Mouse (Mus musculus): ENCODE results near the gene Gli1.

Gene Gli1

GRCm38 (mm10) chr10:127341891-127342639 lies at the start of gene Gli1:
Gli1 (minus strand) TSS chr10:127341974.
- peak; percentile 84 to 88 for DNase-seq

- no peak for DNase-seq
These were observed 40.0 kb upstream of the Gli1 start for GRCm38 (mm10) chr10:127381743-127382134.

- DNase-seq, result peak; percentile 61 to 62
These were observed 39.3 kb upstream of the Gli1 start for GRCm38 (mm10) chr10:127380767-127381742.

GRCm38 (mm10) chr10:127380251-127380691 lies 38.5 kb upstream of the Gli1 start, which contains the start of gene R3hdm2:
R3hdm2 (plus strand) TSS chr10:127380327.
- DNase-seq, result peak; percentile 90 to 94

- no peak for DNase-seq
These were observed 37.9 kb upstream of the Gli1 start for GRCm38 (mm10) chr10:127379654-127380053.

GRCm38 (mm10) chr10:127377700-127378099 lies 35.9 kb upstream of the Gli1 start:
- DNase-seq, result no peak

- DNase-seq, result no peak
These were observed 29.2 kb upstream of the Gli1 start for GRCm38 (mm10) chr10:127371023-127371422.

GRCm38 (mm10) chr10:127369834-127370820 lies 28.4 kb upstream of the Gli1 start, which contains the start of gene Inhbc:
Inhbc (minus strand) TSS chr10:127370431.
- DNase-seq, result no peak

- no peak for DNase-seq
These were observed 26.5 kb upstream of the Gli1 start for GRCm38 (mm10) chr10:127368273-127368672.

- DNase-seq, result no peak
These were observed 25.3 kb upstream of the Gli1 start for GRCm38 (mm10) chr10:127367116-127367515.

GRCm38 (mm10) chr10:127360714-127361113 lies 18.9 kb upstream of the Gli1 start:
- DNase-seq, result no peak

GRCm38 (mm10) chr10:127355336-127355735 lies 13.6 kb upstream of the Gli1 start:
- DNase-seq, result no peak

GRCm38 (mm10) chr10:127353909-127354895 lies 12.4 kb upstream of the Gli1 start, which contains the start of gene Inhbe:
Inhbe (minus strand) TSS chr10:127354411.
- no peak for DNase-seq

- no peak for DNase-seq
These were observed 11.0 kb upstream of the Gli1 start for GRCm38 (mm10) chr10:127352766-127353165.

- DNase-seq, result no peak
These were observed 10.4 kb upstream of the Gli1 start for GRCm38 (mm10) chr10:127352187-127352586.

- DNase-seq, result no peak
These were observed 9.9 kb upstream of the Gli1 start for GRCm38 (mm10) chr10:127351719-127352118.

GRCm38 (mm10) chr10:127351285-127351595 lies 9.5 kb upstream of the Gli1 start:
- DNase-seq, result no peak

- DNase-seq, result peak; percentile 46 to 70
These were observed 9.0 kb upstream of the Gli1 start for GRCm38 (mm10) chr10:127350594-127351284.

- no peak for DNase-seq
These were observed 8.0 kb upstream of the Gli1 start for GRCm38 (mm10) chr10:127349810-127350209.

GRCm38 (mm10) chr10:127348957-127349356 lies 7.2 kb upstream of the Gli1 start:
- DNase-seq, result no peak
